Mouse (Mus musculus) heart, adult 2 months (tissue): ENCODE data around the gene Lpcat2. TPM values are rescaled to one million over a fixed set of nuclear protein-coding genes. Genes with fewer than 3 reads are reported as not detected.

ENCODE experiments used
- DNase-seq, 2 experiments: peaks; one replicate each; pipeline ENCODE4 v3.0.0; 2021
- H3K27ac ChIP-seq: fragments of 200-600 bp; 2 replicates; pipeline ENCODE4 v1.8.1; 2022
- H3K27me3 ChIP-seq: fragments of 200-500 bp; 2 replicates; pipeline ENCODE4 v1.6.1; 2012; ENCODE audit warnings: mild to moderate bottlenecking, low read length, inconsistent platforms, mixed read lengths; ENCODE audit not compliant: control insufficient read depth, insufficient read depth
- H3K36me3 ChIP-seq: fragments of 200-500 bp; 2 replicates; pipeline ENCODE4 v1.6.1; 2012; ENCODE audit warnings: low read length, inconsistent platforms; ENCODE audit not compliant: control insufficient read depth, insufficient read depth
- H3K4me1 ChIP-seq: fragments of 200-500 bp; 2 replicates; pipeline ENCODE4 v1.6.1; 2011; ENCODE audit warnings: low read length; ENCODE audit not compliant: control insufficient read depth, insufficient read depth
- H3K4me3 ChIP-seq: fragments of 200-600 bp; 2 replicates; pipeline ENCODE4 v1.8.1; 2022
- H3K79me2 ChIP-seq: fragments of 200-500 bp; replicated peaks from 2 replicates; pipeline ENCODE4 v1.6.1; 2012; ENCODE audit warnings: mild to moderate bottlenecking, inconsistent platforms, low read length, moderate library complexity, mixed read lengths; ENCODE audit not compliant: control insufficient read depth, insufficient read depth
- H3K9ac ChIP-seq: fragments of 200-500 bp; 2 replicates; pipeline ENCODE4 v1.6.1; 2012; ENCODE audit warnings: low read depth, mild to moderate bottlenecking, control low read depth, inconsistent platforms, low read length, mixed read lengths
- CTCF ChIP-seq: fragments of 200-600 bp; IDR thresholded peaks from 2 replicates; pipeline ENCODE4 v1.8.1; 2022; ENCODE audit warnings: antibody characterized with exemption, mild to moderate bottlenecking, moderate library complexity
- EP300 ChIP-seq: fragments of 200-500 bp; IDR thresholded peaks from 2 replicates; pipeline ENCODE4 v1.6.1; 2011; ENCODE audit warnings: low read depth, low read length, control low read depth; ENCODE audit not compliant: insufficient read depth
- POLR2A ChIP-seq: fragments of 200-500 bp; IDR thresholded peaks from 2 replicates; pipeline ENCODE4 v1.6.1; 2011; ENCODE audit warnings: mild to moderate bottlenecking, low read depth, low read length, control low read depth; ENCODE audit not compliant: insufficient read depth
- WGBS: fragments of 180-500 bp; shearing (Covaris S2); methylation state at CpG from one replicate; pipeline ENCODE4 v1.1.7; 2018; 5-methylcytosine and 5-hydroxymethylcytosine counted together
- intact Hi-C: fragments of 180-260 bp; cut with DNase I; formaldehyde crosslinking; loops from one replicate; pipeline ENCODE4 v1.15.1; 2025
- polyA plus RNA-seq: library from polyadenylated mRNA; depleted of rRNA; stranded (reverse); fragments of >200 nt; gene quantifications from 2 replicates; pipeline ENCODE4 v1.2.3, GENCODE M21; 2012
- total RNA-seq, 2 experiments: library from RNA; stranded (reverse); gene quantifications; 2 replicates each; pipeline ENCODE4 v1.2.3; 2021

The Lpcat2 gene
- total and polyA plus RNA-seq, 3 experiments: 0.72 to 1.4 (median 0.89) TPM

- 61% methylated on average over 5 of the region's 5 CpGs for WGBS
- H3K36me3 ChIP-seq: no peaks in the 10 kb centered on the region
- peaks cover 1% of the 10 kb centered on the region; the same call in 1 of the 2 replicates for H3K4me1 ChIP-seq
- H3K27ac ChIP-seq: no peak overlapping the region
- intact Hi-C loops: no loop called here
- peaks cover 3% of the 10 kb centered on the region; the same call in 1 of the 2 replicates for H3K27me3 ChIP-seq
- TF ChIP-seq CTCF (no peak), EP300 (no peak), POLR2A (no peak)
- no peak for DNase-seq
- H3K79me2 ChIP-seq: no peaks in the 10 kb centered on the region
- H3K4me3 ChIP-seq: no peak overlapping the region
- no peak overlapping the region for H3K9ac ChIP-seq
Observed at GRCm38 (mm10) chr8:92822386-92822785, 32.8 kb upstream of the Lpcat2 start.

- H3K4me1 ChIP-seq: no peaks in the 10 kb centered on the region
- peaks cover 3% of the 10 kb centered on the region; the same call in 1 of the 2 replicates for H3K27me3 ChIP-seq
- no peaks in the 10 kb centered on the region for H3K79me2 ChIP-seq
- peak; percentile 60 to 74 for DNase-seq
- H3K4me3 ChIP-seq: no peak overlapping the region
- no peaks in the 10 kb centered on the region for H3K36me3 ChIP-seq
- H3K9ac ChIP-seq: no peak overlapping the region
- H3K27ac ChIP-seq: peak overlapping the region; percentile 31
- 65% methylated on average over 4 of the region's 4 CpGs for WGBS
- intact Hi-C loops: no loop called here
- TF ChIP-seq POLR2A: no peak
- no peak for TF ChIP-seq CTCF
- TF ChIP-seq EP300: no peak
Observed at GRCm38 (mm10) chr8:92825991-92826390, 29.1 kb upstream of the Lpcat2 start.

DNA sequence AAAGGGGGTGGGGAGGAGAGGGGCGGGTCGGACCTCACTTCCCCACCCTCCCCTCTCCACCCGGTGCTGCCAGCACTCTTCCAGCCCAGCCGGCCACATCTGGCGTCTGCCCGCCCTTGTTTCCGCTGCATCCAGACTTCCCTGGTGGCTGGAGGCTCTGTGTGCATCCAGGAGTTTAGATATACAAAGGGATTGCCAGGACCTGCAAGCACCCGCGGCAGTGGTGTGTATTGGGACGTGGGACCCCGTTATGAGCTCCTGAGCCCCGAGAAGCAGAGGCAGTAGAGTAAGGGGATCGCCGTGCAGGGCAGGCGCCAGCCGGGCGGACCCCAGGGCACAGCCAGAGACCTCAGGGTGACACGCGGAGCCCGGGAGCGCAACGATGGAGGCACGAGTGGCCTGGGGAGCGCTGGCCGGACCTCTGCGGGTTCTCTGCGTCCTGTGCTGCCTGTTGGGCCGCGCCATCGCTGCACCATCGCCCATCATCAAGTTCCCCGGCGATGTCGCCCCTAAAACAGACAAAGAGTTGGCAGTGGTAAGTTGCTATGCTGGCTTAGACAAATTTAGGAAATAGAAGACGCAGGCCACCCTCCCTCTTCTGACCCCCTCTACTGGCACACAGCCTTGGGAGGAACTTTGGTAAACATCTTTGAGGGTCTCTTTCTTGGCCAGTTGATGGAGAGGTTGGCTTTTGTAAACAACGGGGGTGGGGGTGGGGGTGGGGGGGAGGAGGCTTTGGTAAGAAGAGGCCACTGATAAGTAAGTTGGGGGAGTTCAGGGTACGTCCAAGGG lies 27.7 kb upstream of the Lpcat2 start, which contains the start of gene Mmp2:
TSS of gene Mmp2 (plus strand) at position 49 of the 792 bp plus-strand sequence.
- intact Hi-C loops: no loop called here
- Histone ChIP-seq H3K36me3 (no peaks in the 10 kb centered on the region), H3K27me3 (peaks cover 3% of the 10 kb centered on the region; the same call in 1 of the 2 replicates), H3K79me2 (no peaks in the 10 kb centered on the region), H3K4me3 (peak within 1 kb of the TSS; percentile 45), H3K27ac (peak within 1 kb of the TSS; percentile 76), H3K4me1 (no peaks in the 10 kb centered on the region), H3K9ac (peak within 1 kb of the TSS; percentile 46)
- 3% methylated on average over 37 of the region's 37 CpGs for WGBS
- TF ChIP-seq CTCF (peak; percentile 28), EP300 (0 out of 2 replicates have a peak, but pooled peaks have one; percentile 30), POLR2A (0 out of 2 replicates have a peak, but pooled peaks have one; percentile 41)
- DNase-seq: peak; percentile 82 to 83

GRCm38 (mm10) chr8:92828251-92828743 lies 26.8 kb upstream of the Lpcat2 start:
- Histone ChIP-seq H3K4me1 (no peaks in the 10 kb centered on the region), H3K27ac (peak overlapping the region; percentile 61), H3K9ac (no peak overlapping the region; the same call in 1 of the 2 replicates), H3K4me3 (peak overlapping the region; percentile 6), H3K27me3 (peaks cover 3% of the 10 kb centered on the region; the same call in 1 of the 2 replicates), H3K79me2 (no peaks in the 10 kb centered on the region), H3K36me3 (no peaks in the 10 kb centered on the region)
- intact Hi-C loops: no loop called here
- TF ChIP-seq CTCF (no peak), POLR2A (no peak), EP300 (no peak)
- peak; percentile 70 for DNase-seq
- 38% methylated on average over 15 of the region's 15 CpGs for WGBS

GRCm38 (mm10) chr8:92834065-92834731 lies 20.9 kb upstream of the Lpcat2 start:
- Histone ChIP-seq H3K4me1 (peaks cover 3% of the 10 kb centered on the region), H3K79me2 (no peaks in the 10 kb centered on the region), H3K9ac (no peak overlapping the region), H3K27me3 (no peaks in the 10 kb centered on the region), H3K36me3 (no peaks in the 10 kb centered on the region), H3K27ac (no peak overlapping the region), H3K4me3 (no peak overlapping the region)
- no peak for TF ChIP-seq EP300
- no peak for TF ChIP-seq CTCF
- TF ChIP-seq POLR2A: no peak
- DNase-seq: no peak
- 53% methylated on average over 5 of the region's 5 CpGs for WGBS
- intact Hi-C loops: no loop called here
